Mouse (Mus musculus): ENCODE measurements around the gene Rita1. TPM values are rescaled to one million over a fixed set of nuclear protein-coding genes. Genes with fewer than 3 reads are reported as not detected.

Gene Rita1
- total and polyA plus RNA-seq, 3 experiments, result 18.1 to 22.1 TPM; not detected in 1

- Histone ChIP-seq H3K9ac (ENCODE audit: control insufficient read depth, low read depth, low read length, poor library complexity, severe bottlenecking) (no peak overlapping the region), H3K79me2 (ENCODE audit: control insufficient read depth, insufficient read depth, low read length, poor library complexity) (no peaks in the 10 kb centered on the region), H3K27ac (ENCODE audit: control insufficient read depth, low read depth, low read length) (no peak overlapping the region), H3K9me3 (replicated peaks; ENCODE audit: insufficient read depth, low read length) (no peaks in the 10 kb centered on the region), H3K4me3 (ENCODE audit: control insufficient read depth in 1 of 2, insufficient read depth in 1 of 2, low read depth in 2 of 2, low read length in 2 of 2) (no peak overlapping the region), H3K4me1 (ENCODE audit: control insufficient read depth in 1 of 2, insufficient read depth in 2 of 2, low read length in 2 of 2) (no peaks in the 10 kb centered on the region), H3K36me3 (ENCODE audit: control insufficient read depth in 1 of 2, insufficient read depth in 2 of 2, low read length in 2 of 2) (no peaks in the 10 kb centered on the region), H3K27me3 (ENCODE audit: control insufficient read depth in 1 of 2, insufficient read depth in 2 of 2, low read length in 2 of 2) (no peaks in the 10 kb centered on the region)
- DNase-seq (ENCODE audit: low read depth, low spot score), result no peak
- TF ChIP-seq ZNF384 (IDR thresholded peaks at IDR 0.05; ENCODE audit: low read depth, low read length) (0 out of 2 replicates have a peak, but pooled peaks have one; percentile 18), SMC3 (IDR thresholded peaks at IDR 0.05; ENCODE audit: low read depth, low read length) (no peak), RAD21 (IDR thresholded peaks at IDR 0.05; ENCODE audit: low read depth, low read length) (no peak), ZKSCAN1 (IDR thresholded peaks at IDR 0.05; ENCODE audit: low read depth, low read length) (no peak), MAZ (IDR thresholded peaks at IDR 0.05; ENCODE audit: low read depth, low read length) (no peak)
Observed at GRCm38 (mm10) chr5:120562956-120563913, 49.2 kb downstream of the Rita1 start.

DNA sequence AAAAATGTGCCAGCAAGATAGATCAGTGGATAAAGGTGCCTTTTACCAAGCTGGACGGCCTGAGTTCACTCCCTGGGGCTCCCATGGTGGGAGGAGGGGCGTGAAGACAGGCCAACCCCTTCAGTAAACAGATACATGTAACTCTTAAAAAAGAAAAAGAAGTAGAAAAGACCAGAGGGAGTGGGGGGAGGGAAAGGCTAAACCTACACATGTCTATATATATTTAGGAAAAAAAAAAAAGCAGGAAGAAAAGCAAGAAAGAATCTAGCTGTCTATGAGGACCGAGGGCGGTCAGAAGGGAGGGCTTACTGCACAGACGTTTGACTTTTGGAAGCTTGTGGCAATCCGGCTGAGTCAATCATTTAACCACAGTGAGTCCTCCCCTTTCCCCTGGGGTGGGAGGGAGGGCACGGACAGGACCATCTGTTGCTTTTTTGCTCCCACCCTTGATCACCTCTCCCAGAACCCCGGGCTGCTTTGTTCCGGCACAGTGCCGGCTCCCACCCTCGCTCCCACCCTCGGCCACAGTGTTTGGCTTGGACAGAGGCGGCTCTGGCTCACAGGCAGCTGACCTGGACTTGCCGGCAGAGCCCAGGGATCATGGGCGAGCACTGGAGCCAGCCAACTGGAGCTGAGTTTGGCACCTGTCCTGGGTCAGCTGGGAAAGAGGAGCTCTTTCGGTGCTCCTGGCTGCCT, 51.6 kb downstream of the Rita1 start:
- no peak for TF ChIP-seq ELF1 (IDR thresholded peaks at IDR 0.05; ENCODE audit: low read depth, low read length)
- TF ChIP-seq HCFC1 (IDR thresholded peaks at IDR 0.05; ENCODE audit: low read depth, low read length), result no peak
- TF ChIP-seq UBTF (IDR thresholded peaks at IDR 0.05; ENCODE audit: borderline replicate concordance, insufficient read depth, low read depth, low read length), result no peak
- TF ChIP-seq RAD21 (IDR thresholded peaks at IDR 0.05; ENCODE audit: low read depth, low read length), result no peak
- no peak for TF ChIP-seq ETS1 (IDR thresholded peaks at IDR 0.05; ENCODE audit: low read depth, low read length)
- no peak for TF ChIP-seq TAL1 (IDR thresholded peaks at IDR 0.05; ENCODE audit: low read length)
- TF ChIP-seq SMC3 (IDR thresholded peaks at IDR 0.05; ENCODE audit: low read depth, low read length), result no peak
- TF ChIP-seq NELFE (IDR thresholded peaks at IDR 0.05; ENCODE audit: low read depth, low read length), result no peak
- no peak for TF ChIP-seq CHD1 (IDR thresholded peaks at IDR 0.05; ENCODE audit: low read depth, low read length)
- no peak for TF ChIP-seq MEF2A (IDR thresholded peaks at IDR 0.05; ENCODE audit: extremely low read depth, insufficient replicate concordance, low read depth, low read length, poor library complexity, severe bottlenecking)
- no peak for TF ChIP-seq MYC (IDR thresholded peaks at IDR 0.05; ENCODE audit: low read depth, low read length)
- no peak for TF ChIP-seq POLR2AphosphoS5 (IDR thresholded peaks at IDR 0.05; ENCODE audit: borderline replicate concordance, low read depth, low read length)
- no peak for TF ChIP-seq BHLHE40 (IDR thresholded peaks at IDR 0.05; ENCODE audit: borderline replicate concordance, low read depth, low read length)
- TF ChIP-seq CHD2 (IDR thresholded peaks at IDR 0.05; ENCODE audit: low read length), result no peak
- TF ChIP-seq MXI1 (IDR thresholded peaks at IDR 0.05; ENCODE audit: low read depth, low read length), result no peak
- Histone ChIP-seq H3K4me3 (ENCODE audit: control insufficient read depth in 1 of 2, insufficient read depth in 1 of 2, low read depth in 2 of 2, low read length in 2 of 2) (no peak overlapping the region), H3K9me3 (replicated peaks; ENCODE audit: insufficient read depth, low read length) (no peaks in the 10 kb centered on the region), H3K27me3 (ENCODE audit: control insufficient read depth in 1 of 2, insufficient read depth in 2 of 2, low read length in 2 of 2) (no peaks in the 10 kb centered on the region), H3K27ac (ENCODE audit: control insufficient read depth, low read depth, low read length) (no peak overlapping the region), H3K4me1 (ENCODE audit: control insufficient read depth in 1 of 2, insufficient read depth in 2 of 2, low read length in 2 of 2) (no peaks in the 10 kb centered on the region), H3K36me3 (ENCODE audit: control insufficient read depth in 1 of 2, insufficient read depth in 2 of 2, low read length in 2 of 2) (no peaks in the 10 kb centered on the region), H3K9ac (ENCODE audit: control insufficient read depth, low read depth, low read length, poor library complexity, severe bottlenecking) (no peak overlapping the region), H3K79me2 (ENCODE audit: control insufficient read depth, insufficient read depth, low read length, poor library complexity) (no peaks in the 10 kb centered on the region)
- no peak for DNase-seq (ENCODE audit: low read depth, low spot score)
